Mouse (Mus musculus): ENCODE measurements around the gene Duxbl3.
"Not testable (repeated sequence)": the region's sequence is repeated elsewhere in the genome, so short reads cannot be mapped to it uniquely, and the experiment has no call there.

GRCm38 (mm10) chr14:26216233-26217000, 41.3 kb upstream of the Duxbl3 start:
- not testable (repeated sequence) for TF ChIP-seq GATA1 (IDR thresholded peaks at IDR 0.05; ENCODE audit: borderline replicate concordance, low read length); FLI1 (IDR thresholded peaks at IDR 0.05; ENCODE audit: low read length)

Measured in megakaryocyte, embryonic 14.5 days (primary cell).